Mouse (Mus musculus) ovary, adult 18-20 months (tissue): ENCODE data around the gene Dock9.
"Not testable (repeated sequence)": the region's sequence is repeated elsewhere in the genome, so short reads cannot be mapped to it uniquely, and the experiment has no call there.

Source experiments
- DNase-seq: peaks from one replicate; pipeline ENCODE4 v3.0.0; 2022; ENCODE audit warnings: low spot score, mixed read lengths

Gene Dock9

DNA sequence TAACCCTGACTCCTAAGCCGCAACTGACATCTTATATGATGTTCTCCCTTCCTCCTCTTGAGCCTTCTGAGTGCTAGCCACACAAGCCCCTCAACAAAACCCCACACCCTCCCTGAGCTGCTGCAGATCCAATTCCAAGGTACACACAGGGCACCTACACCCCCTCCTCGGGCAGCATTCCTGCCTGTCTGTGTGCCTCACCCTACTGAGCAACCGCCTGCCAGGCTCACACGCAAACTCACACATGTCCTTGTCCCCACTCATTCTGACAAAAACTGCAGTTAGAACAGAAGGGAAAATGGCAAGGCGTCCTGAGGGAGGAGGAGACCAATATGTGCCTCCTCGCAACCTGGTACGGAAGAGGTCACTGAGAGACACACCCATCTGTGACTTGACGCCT, 60.4 kb downstream of the Dock9 start:
- no peak for DNase-seq

DNA sequence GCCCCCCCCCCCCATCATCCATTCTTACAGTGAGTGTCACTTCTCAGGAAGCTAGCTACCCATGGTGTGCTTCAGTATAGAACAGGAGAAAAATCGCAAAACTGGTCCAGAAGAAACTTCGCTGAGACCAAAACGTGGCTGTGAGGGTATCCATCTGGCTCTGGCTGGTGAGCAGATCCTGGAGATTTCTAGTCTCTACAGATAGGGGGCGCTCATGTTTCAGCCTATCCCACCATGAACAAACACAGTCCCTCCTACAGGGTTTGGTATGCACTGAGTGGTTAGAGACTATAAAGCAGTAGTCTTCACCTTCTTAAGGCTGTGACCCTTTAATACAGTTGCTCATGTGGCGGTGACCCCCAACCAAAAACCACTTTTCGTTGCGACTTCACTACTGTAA, 62.0 kb downstream of the Dock9 start:
- no peak for DNase-seq

DNA sequence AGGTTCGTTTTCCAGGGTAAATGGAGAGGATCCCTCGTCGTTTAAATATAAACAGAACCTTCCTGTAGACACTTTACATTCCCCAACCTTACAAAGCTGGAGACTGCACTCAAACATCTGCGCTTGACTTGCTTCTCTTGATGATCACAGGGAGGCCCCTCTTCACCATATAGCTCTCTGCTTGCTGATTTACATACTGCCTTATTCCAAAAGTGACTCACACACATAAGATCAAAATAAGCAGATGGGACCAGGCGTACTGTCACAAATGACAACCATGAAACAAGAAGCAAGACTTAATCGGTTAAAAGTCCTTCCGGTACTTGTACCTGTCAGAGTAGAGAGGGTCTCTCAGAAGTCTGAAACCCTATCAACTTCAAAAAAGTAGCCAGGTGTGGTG, 63.4 kb downstream of the Dock9 start:
- no peak for DNase-seq

DNA sequence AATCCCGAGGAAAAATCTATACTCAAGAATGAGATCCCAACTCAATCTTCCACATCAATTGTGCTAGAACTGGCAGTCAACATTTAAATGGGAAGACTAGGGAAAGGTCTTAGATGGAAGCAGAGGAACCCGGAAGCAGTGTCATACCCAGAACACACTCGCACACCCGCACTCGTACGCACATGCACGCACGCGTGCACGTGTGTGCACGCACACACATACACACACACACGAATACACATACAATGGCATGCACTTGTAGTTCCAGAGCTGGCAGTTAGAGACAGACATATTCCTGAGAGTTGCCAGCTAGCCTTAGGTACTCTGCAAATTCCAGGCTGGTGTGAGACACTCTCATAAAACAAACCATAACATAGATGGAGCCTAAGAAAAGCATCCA, 63.9 kb downstream of the Dock9 start:
- DNase-seq: no peak

DNA sequence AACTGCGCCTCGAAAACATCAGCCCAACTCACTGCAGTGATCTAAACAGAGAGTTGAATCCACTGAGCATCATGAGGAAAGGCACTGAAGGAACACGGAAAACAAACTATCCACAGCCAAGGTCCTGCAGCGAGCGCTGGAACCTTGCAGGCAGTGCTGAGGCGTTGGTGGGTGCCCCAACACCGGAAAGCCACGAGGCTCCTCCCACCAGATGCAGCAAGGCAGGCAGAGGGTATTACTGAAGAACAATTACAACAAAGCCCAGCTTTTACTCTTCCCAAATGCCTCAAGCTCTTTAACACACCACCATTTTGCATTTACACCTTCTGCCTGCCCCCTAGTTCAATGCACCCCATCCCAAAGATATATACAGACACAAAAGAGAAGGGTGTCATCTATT, 65.4 kb downstream of the Dock9 start:
- no peak for DNase-seq

DNA sequence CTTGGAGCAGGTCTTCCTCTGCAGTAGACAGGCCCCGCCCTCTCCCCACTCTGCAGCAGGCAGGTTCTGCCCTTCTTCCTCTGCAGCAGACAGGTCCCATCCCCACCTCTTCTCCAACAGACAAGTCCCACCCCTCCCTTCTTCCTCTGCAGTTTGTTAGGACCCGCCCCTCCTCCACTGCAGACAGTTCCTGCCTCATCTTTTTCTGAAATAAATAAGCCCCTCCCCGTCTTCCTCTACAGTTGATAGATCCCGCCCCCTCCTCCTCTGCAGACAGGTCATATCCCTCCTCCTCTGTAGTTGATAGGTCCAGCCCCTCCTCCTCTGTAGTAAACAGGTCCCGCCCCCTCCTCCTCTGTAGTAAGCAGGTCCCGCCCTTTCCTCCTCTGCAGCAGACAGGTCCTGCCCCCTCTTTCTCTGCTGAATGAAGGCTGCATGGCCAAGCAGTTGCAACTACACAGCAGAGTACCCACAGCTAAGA, 65.9 kb downstream of the Dock9 start:
- no peak for DNase-seq

DNA sequence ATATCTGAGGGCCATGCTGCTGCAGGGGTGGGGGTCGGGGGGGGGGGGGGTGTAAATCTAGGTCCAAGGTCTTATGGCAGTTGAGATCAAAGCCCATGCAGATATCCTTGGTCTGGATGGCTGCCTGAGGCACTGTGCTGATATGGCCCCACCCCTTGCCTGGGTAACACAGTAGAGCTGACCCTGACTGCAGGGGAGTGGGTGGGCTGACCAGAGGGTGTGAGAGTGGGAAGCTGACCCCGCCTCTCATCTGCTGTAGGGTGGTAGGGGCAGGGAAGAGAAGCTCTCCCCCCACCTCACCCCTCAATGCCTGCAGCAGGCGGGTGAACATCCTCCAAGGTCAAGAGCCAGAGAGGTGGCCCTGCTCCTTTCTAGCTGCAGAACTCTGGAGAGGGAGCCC, 66.7 kb downstream of the Dock9 start:
- DNase-seq: no peak

DNA sequence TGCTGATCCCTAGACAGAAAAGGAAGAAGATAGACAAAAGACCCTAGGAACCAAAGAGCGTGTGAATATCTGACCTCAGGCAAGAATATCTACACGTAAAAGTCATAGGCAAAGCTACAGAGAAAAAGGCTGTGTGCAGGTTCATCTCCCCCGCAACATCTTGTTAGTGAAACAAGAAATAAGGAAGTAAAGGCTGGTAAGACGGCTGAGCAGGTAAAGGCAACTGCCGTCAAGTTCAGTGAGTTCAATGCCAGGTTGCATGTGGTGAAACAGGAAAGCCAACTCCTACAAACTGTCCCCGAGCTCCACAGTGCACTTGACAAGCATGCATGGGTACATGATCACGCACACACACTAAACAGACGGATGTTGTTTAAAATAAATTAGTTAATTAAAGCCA, 69.6 kb downstream of the Dock9 start:
- no peak for DNase-seq

DNA sequence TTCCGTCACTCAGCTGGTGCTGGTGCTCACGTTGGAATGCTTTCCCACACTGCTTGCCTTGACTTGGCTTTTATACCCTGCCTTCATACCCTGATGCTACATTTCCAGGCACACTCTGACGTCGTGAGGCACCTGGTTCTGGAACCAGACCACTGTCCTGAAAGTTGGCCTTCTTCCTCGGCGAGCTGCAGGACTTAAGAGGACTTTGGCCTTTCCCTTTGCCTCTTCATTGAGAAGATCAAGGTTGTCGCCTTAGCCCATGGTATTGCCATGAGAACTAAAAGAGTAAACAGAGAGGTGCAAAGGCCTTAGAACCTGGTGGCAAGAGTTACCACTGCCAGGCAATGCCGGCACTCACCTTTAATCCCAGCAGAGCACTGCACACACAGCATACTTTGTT, 73.1 kb downstream of the Dock9 start:
- no peak for DNase-seq

DNA sequence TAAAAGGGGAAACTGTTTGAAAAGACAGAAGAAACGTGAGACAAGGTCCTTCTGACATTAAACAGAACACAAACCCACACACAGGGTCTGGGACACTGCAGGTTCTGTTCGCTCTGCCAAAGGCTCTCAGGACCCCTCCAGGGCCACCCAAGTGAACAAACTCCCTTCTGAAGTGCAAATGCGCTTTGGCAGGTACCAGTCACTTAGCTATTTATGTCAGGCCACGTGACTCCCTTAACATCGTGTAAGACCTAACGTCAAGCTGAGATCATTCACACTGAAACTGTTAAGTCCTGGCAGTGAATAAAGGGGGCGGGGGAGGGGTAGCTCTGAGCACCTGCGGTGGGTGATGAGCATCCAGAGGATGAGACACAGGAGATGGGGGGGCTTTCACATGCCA, 74.9 kb downstream of the Dock9 start:
- DNase-seq: no peak

DNA sequence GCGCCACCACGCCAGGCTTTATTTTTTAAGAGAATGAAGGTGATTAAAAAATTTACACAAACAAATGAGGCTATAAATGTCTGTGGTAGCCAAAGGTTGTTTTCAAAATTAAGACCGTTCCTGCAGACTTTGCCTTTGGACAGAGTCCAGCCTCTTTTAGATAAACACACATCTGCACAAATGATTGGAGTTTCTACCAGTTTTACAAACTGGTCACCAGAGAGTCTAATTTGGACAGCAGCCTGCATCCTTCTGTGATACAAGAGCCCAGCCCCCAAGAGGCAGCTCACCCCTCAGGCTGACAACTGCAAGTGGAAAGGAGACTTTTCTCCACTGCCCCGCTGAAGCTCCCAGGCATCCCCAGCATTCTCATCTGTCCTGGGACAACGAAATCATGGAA, 76.2 kb downstream of the Dock9 start:
- no peak for DNase-seq

DNA sequence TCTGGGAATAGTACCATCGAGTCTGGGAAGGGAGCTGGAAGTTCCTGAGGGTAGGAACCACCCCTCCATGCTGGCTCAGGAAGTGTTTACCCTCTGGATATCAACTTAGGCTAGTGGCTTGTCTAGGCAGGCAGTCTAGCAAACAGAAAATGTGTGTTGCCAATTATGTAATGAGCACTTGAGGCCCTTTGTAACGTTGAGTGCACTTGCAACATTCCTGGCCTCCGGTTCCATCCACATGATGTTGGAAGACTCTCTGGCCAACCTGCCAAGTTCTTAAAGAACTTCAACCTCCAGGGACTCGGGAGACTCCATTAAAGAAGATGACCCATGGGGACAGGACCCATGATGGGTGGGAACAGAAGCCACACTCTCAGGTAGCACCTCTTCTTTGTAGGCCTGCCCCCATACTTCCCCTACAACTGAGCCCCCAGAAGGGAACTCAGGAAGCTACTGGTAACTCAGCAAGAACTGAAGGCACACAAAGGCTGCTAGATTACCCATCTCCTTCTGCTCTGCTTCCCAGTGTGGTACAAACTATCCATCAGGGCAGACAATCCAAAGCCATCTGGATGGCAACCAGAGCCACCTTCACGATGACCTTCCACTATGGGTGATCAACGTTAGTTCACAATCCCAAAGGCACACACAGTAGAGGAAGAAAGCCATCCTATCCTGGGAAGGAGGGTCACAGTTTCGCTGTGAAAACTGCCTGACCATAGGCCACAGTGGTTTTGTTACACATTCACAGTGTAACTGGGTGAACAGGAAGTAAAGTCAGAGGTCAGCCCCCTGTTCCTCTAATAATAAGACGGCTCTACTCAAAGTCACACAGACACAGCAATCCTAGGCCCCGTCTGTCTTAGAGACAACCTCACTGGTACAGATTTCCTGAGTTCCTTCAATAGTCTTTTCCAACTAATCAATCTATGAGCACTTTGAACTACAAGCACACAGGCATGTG, 77.7 kb downstream of the Dock9 start:
- no peak for DNase-seq

DNA sequence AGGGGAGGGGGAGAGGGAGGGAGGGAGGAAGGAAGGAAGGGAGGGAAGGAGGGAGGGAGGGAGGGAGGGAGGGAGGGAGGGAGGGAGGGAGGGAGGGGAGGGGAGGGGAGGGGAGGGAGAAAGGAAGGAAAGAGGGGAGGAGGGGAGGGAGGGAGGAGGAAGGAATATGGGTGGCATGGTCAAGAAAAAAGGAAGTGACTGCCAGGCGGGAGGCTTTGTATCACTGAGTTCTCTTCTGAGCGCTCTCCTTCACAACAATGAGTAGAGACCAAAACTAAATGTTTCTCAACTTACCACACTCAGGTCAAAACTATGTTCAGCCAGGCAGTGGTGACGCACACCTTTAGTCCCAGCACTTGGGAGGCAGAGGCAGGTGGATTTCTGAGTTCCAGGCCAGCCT, 82.8 kb downstream of the Dock9 start:
- DNase-seq: not testable (repeated sequence)

DNA sequence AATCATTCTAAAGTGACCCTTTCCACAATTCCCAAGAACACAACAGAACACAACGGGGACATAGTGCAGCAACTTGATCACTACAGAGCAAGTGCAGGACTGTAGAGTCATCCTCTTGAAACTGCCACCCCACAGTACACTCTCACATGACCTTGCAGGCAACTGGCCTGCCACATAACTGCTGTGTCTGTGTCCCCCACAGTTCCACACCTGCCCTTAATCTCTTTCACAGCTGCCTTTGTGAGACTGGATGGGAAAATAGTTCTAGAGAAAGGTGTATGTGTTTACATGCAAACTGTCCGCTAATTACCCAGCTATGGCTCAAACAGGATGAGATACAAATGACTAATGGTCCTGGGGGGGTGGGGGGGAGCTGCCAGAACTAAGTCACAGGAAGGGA, 83.4 kb downstream of the Dock9 start:
- no peak for DNase-seq

DNA sequence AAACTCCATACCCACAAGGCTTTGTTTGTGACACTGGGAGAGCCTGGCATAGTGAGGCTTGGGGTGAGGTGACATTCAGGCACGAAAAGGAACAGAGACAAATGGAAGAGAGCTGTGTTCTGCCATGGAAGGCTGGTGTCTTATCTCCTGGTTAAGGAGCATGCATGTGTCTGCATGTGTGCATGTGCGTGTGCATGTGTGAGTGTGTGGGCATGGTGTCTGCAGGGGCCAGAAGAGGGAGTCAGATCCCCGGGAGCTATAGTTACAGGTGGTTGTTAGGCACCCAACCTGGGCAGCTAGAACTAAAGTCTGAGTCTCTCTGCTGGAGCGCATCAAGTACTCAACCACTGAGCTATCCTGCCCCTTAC, 83.8 kb downstream of the Dock9 start:
- DNase-seq: no peak

DNA sequence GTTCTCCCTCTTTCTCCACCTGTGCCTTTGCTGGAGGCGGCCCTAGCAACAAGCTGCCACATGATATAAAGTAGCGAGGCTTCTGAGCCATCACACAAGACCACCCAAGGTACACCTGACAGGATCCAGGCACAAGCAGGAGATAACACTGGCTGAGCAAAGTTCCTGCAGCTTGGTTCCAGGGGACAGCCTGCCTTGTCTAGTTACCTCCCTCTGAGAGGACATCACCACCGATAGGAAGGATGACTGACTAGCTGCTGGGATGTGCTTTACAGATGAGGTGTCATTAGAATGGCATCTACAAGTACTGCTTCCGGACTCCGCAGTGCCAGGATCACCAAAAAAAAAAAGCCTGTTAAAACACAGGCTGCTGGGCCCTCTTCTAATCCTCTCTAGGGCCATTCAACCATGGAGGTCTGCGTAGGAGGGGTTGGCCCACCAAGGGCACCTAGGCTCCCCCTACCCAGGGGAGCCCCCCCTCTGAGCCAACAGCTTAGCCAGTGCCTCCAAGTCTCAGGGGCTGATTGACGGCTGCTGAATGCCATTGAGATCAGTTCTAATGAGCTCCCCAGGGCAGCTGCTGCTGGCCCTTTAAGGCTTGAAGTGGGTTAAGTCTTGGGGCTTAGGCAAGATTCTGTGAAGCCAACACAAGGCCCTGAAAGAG, 84.3 kb downstream of the Dock9 start:
- no peak for DNase-seq

DNA sequence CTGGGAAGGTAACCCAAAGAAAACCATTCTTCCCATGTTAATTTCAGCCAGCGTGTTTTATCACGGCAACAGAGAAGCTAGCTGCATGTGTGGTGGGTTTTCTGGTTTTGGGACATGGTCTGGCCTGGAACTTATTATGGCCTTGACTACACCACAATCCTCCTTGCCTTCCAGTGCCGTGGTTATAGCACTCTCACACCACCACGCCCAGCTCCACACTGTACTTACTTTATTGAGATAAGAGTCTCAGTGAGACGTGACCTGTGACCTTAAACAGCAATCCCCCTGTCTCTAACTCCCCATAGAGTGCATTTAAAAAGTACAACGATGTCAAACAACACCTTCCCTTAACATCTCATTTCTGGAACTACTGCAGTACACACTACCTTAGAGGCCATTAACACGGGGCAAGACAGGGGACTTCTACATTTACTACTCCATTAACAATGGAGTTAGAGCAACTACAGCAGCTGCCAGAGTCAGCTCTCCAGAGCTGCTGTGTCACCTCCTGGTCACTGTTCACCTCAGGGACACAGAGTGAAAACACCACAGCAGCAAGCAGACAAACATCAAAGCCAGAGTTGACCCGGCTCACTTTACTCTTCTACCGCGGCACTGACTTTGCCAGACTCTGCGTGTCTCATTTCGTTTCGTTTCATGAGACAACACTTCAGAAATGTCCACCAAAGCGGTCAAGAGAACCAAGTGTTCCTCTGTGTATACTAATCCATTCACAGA, 86.4 kb downstream of the Dock9 start:
- no peak for DNase-seq

DNA sequence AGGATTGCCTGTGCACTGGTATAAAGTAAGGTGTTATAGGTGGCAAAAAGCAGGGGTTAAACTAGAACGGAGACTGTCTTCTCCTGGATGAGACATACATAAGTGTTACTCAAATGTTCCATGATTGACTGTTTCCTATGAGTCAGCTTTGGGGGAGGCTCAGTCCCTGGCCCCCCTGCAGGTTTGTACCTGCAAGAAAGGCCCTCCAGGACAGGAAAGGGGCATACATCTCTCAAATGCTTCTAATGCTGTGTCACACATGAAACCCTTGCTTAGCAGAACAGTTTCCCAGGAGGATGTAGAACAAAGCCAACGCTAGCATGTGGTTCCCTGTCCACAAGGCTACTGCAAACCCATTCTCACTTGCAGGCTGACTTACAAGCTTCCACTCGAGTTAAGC, 87.5 kb downstream of the Dock9 start:
- DNase-seq: no peak

DNA sequence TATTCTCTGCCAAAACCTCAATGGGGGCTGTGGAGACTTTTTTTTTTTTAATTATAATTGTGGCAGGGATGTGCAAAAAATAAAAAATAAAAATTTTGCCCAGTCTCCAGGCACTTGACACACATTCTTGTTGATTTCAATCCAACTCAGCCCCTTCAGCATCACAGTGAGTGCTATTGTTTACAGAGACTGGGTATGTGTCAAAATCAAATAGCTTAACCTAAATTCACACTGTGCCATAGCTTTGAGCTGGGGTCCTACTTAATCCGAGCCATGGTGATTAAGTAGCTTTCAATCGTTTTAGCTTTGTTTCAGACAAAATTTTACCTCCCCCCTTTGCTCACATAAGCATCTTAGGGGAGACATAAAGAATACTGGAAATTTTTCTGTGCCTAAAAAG, 89.4 kb downstream of the Dock9 start:
- DNase-seq: no peak

DNA sequence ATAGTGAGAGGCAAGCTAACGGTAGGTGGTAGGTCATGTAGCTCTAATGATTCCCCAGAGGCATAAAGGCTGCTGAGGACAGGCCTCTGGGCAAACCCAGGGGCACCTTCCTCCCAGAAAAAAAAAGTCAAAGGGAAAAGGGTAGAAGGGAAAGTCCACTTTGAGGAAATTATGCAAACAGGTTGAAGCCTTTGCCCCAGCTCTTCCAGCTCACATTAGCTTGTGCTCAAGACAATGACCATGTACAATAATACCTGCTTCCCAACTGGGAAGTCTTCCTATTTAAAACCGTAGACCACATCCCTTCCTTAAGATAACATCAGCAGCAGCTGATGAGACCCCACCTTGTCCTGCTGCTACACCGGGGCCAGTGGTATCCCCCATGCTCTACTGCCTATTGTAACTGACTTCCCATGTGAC, 91.1 kb downstream of the Dock9 start:
- DNase-seq: no peak

DNA sequence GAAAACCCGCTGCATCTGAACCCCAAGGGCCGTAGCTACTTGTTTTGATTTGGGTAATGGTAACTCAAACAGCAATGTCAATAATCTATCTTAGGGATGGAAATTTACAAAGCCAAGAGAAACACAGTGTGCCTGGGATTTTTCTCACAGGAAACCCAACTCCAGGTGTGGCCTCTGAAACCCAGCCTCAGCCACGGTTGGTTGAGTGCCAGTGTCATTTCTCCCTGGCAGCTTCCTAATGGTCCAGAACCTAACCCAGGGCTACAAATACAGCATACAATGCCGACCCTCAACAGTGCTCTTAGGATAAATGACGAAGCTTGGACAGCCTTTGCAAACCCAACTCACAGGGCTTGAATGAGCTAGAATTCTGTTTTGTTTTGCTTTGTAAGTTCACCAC, 92.0 kb downstream of the Dock9 start:
- no peak for DNase-seq

DNA sequence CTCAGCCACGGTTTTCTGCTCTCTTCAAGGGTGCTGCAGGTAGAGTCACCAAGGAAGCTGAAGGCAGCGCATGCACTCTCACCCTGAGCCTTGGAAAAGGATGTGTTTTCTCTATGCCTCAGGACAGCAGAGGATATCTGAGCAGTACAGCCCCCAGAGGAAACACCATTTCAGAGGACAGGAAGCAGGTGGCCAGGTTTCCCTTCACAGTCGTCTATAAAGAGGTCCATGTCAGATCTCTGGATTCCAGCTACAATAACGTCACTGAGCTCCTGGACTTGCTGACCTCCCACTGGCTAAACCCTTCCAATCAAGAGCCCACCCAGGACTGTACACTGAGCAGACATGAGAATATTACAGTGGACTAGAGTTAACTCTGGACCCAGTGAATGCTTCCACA, 95.1 kb downstream of the Dock9 start:
- DNase-seq: no peak

DNA sequence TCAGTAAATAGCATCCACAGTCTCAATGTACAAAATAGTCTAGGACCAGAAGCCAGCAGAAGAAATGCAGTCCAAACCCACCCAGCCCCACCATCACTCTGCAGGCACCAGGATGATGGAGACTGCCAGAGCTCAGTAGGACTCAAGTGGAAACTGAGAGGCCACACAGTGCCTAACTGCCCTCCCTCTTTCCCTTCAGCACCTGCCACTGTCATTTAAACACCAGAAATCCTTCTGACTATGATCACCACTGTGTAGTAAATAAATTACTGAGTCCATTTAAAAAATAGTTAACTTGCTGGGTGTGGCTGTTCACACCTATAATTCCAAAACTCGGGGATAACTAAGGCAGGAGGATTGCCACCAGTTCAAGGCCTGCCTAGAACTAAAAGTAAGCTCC, 97.6 kb downstream of the Dock9 start:
- no peak for DNase-seq
